Mouse (Mus musculus) embryo, embryonic 11.5 days (tissue): ENCODE measurements at regions not wholly inside any gene's neighbourhood (a gene's known extent, or its start where the extent isn't known, plus 50 kb on each side); places are given as distances from the start of the nearest gene placed in this dataset.

Source experiments
- DNase-seq: peaks from one replicate; pipeline ENCODE4 v3.0.0-alpha.2; 2012; ENCODE audit warnings: low read depth, low spot score

DNA sequence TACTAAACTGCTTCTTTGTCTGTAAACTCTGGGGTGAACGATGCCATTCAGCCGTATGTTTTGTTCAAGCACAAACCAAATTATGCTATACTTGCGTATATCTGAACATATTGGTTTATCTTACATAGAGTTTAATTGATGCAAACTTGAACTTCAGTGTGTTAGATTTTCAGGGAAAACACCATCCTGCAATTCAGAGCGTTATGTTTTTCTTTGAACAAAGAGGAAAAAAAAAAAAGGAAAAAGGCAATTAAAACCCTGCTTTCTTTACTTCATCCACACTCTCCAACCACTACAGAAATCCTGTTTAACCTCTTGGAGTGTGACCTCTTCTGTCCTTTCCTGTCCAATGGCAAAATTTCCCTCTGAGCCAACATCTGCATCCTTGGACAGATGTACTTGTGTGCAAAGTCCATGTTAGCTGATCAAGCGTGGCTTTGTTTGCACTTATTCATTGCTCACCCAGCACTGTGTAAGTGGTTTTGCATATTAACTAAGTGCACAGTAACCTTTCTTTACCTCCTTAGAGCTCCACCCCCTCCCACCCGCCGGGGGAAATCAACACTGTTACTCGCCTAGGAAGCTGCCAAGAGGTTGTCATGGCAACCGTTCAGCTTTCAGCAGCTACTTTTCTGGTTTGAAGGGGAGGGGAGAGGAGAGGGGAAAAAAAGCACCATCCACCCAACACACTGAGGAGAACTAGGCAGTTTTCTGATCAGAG, 174.4 kb upstream of the Klf12 start:
- peak; percentile 86 for DNase-seq

DNA sequence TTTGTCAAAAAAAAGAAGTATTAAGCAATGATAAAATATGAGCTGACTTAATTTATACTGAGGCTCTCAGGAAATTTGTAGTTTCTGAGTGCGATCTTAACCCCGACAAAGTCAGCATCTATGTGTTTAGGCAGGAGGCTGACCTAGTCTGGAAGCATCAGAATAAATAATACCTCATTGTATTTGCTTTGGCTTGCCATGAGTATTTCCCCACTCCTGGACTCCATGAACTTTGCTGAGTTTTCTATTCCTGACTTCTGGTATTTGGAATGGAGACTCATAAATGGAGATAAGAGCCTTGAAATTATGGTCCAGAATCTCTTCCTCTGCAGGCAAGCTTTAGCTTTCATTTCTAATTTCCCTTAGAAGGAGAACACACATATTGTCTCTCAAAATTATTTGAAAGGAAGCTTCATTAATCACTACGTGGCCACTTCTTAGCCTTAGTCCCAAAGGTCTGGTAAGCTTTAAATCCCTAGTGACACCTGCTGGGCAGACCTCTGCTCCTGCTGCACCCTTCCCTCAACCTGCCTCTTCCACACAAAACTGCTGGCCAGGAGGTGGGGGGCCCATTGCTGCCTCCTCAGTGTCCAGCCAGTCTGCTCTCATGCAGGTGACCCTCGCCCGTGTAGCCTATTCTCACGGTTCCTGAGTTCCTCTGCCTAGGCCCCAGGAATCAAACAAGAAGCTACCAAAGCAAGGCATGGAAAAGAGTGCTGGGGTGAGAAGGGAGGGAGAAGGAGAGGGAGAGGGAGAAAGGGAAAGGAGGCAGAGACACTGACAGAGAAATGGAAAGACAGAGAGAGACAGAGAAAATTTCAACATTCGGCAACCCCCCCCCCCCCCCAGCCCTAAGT, 173.6 kb upstream of the Klf12 start:
- DNase-seq: no peak

DNA sequence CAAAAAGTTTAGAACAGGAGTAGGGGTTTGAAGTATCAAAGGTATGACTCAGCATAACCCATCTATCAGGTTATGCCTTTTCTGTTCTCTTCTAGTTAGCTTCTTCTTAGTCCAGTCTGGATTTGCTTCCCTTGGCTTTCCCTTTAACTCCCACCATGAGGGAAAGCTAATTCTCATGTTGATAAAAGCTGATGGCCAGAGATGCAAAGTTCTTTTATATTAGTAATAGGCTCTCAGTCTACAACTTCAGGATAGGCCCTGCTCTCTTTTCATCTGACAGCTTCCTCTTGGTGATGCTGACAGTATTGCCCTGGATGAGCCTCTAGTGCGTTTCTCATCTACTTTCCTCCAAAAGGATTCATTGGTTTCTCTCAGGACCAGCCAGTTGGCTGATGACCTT, 161.7 kb upstream of the Klf12 start:
- DNase-seq: no peak

DNA sequence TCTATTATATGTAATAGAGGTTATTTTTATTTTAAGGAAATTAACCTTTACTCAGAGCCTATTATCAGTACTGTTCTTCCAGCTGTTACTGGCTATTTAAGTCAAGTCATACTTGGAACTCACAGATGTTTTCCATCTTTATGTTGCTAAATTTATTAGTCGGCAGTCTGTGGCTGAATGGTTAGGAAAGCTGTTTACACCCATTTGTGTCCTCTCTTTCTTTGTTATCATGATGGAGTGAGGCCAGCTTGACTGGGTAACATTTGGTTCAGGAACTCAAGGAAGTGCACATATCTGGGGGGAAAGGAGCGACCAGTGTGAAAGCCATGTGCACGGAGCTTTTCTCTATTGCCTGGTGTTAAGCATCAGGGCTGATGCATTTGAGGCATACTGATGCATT, 160.4 kb upstream of the Klf12 start:
- DNase-seq: no peak

DNA sequence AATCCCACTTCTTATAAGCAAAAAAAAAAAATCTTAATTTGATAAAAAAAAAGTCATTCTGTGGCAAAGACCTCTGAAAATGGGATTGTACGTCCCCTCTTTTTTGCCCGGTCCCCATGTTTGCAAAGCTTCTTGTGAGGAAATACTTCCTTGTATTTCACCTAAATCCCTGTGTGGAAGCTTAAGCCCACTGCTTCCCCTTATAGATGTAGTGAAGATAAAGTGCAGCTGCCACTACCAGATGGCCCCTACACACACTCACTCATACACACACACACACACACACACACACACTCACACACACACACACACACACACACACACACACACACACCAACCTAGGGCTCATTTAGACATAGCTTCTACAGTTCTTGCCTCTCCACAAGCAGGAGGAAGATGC, 159.6 kb upstream of the Klf12 start:
- no peak for DNase-seq

DNA sequence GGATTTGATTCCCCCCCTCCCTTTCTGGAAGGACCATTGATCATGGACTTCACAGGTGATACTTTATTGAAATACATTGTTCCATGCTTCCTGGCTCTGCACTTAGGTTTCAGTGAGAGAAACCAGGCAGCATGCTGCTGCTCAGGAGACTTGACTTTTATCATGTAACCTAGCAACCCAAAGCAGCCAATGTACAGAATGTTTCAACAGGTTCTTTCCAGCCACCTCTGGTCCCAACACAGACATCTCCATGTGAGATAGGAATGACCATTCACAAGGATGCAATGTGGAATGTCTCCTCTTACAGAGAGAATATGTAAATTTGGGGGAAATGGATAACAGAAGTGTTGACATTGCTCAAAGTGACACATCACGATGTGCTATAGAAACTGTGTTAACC, 153.1 kb upstream of the Klf12 start:
- no peak for DNase-seq

DNA sequence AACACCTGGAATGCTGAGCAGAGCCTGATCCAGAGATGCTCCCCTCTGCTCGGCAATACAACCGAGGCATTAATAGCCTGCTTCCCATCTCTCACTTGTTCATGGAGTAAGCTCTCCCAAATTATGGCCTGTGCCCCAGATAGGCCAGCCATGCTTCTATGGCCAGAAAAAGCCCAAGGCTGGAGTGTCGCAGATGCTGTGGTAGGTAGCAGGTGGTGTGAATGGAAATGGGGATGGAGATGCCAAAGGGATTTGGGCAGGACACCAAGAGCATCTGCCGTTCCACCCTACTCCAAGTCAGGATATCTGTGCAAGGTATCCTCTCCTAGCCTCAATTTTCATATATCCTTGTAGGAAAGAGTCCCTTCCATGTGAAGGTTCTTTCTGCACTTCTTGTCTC, 145.2 kb upstream of the Klf12 start:
- no peak for DNase-seq

DNA sequence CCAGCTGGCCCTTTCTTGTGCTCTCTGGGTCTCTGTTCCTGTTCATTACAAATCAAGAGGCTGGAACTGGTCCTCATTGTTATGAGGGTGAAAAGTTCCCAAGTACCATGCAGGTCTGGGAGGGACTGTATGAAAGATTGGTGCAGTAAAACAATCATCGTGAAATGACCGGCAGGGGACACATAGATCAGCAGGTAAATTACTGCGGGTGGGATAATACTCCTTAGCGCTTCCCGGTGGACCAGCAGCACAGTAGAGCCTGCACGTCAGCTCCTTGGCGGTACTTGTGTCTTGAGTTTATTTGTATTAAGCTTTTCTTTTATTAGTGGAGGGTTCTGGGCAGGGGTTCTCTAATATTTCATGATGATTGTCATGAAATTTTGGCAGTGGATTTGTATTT, 141.9 kb upstream of the Klf12 start:
- no peak for DNase-seq

DNA sequence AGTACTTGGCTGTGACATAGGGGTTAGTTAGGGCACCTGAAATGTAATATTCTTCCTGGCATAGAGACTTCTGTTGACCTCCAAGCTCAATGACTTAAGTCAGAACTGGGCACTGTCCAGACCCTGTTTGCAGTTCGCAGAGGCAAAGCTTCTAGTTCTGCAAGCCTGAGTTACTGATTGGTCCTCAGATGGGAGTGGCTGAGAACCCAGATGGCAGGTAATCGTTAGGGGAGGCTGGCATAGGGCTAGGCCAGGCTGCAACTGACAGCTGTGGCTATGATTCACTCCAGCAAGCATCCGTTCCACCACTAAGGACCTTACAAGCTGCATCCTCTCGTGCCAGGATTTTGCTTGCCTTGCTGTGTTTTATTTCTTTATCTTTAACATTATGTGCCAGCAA, 139.3 kb upstream of the Klf12 start:
- DNase-seq: no peak

DNA sequence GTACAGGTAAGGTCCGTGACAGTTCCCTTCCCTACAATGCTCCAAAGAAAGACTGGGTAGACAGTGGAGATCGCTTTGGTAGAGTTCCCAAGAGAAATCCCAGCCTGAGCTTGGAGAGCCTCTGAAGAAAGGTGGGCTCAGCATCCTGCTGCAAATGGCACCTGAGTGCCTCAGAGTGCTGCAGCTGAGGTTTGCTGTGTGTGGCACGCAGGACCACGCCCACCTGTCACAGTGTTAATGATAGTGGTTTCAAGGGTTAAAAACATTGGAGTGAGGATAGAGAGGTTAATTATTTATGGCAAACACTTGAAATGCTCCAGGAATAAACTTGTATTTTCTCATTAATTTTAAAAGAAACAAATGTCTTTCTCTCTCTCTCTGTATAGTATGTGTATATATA, 137.2 kb upstream of the Klf12 start:
- DNase-seq: no peak

DNA sequence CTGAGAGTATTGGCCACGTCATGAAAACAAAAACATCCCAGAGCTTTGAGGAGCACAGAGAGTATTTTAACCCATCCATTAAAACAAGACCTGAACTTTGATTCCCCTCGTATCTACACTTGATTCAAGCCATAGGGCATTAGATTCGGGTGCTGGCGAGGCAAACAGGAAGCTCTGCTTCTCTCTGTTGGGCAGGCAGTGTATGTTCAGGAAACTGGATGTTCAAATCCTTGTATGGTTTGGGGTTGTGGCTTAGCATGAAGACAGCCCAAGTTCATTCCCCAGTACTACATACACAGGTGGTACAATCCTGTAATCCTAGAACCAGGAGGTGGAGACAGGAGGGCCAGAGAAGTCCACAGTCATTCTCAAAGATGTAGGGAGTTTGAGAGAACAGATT, 130.6 kb upstream of the Klf12 start:
- no peak for DNase-seq

DNA sequence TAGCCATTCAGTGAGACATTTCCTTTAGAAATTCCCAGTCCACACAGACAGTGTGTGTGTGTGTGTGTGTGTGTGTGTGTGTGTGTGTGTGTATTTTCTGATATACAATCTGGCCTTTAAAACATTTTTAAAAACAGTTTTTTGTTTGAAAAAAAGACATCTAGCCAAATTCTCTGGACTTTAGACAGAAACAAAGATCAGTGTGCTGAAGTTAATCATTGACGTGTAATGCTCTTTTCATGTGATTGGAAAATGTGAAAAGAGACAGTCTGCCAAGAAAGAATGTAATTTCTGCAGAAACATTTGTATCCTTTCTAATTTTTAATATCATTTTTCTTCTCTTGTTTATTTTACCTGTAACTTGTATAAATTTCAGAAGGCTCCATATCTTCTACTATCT, 127.7 kb upstream of the Klf12 start:
- no peak for DNase-seq

DNA sequence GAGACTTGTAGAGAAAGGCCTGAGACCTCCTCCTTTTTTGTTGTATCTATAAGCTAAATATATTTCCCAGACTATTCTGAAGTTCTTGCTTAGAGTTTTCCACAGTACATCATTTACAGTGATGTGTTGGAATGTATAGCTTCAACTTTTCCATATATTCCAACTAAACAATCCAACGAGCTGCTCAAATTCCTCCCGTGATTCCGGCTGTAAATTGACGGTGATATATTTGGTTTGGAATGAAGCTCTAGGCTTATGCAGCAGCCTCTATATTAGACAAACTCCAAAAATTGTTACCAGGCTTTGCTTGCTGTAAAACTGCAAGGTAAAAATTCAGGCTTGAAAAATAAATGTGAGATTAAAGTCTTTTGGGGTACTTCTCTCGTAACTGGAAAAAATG, 112.7 kb upstream of the Klf12 start:
- no peak for DNase-seq

DNA sequence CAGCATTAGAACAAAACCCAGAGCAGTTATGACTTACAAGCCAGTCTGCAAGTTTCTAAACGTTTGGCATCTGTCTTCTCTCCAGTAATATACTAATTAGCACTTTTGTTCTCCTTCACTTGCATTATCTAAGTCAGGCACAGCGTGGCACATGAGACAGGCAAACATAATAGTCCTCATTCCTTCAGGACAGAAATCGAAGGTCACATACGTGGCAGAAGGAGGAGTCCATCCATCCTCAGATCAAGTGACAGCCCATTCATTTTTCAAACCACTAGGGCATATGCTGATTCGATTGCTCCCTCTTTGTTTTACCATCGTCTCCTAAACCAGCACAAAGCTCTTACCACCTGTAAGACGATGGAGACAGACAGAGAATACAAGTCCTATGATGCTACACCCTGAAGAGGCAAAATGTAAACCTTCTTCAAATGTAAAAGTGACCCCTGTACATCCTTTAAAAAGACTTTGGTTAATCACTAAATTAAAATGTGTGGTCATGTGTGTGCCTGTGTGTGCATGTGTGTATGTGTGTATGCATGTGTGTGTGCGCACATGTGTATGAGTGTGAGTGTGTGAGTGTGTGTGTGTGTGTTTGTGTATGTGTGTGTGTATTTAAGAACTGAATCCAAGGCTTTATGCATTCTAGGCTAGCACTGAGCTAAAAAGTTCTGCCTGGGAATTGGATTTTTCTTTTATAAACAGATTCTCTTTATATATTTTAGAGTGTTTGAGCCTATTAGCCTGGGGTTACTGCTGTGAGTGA, 90.9 kb upstream of the Klf12 start:
- no peak for DNase-seq

DNA sequence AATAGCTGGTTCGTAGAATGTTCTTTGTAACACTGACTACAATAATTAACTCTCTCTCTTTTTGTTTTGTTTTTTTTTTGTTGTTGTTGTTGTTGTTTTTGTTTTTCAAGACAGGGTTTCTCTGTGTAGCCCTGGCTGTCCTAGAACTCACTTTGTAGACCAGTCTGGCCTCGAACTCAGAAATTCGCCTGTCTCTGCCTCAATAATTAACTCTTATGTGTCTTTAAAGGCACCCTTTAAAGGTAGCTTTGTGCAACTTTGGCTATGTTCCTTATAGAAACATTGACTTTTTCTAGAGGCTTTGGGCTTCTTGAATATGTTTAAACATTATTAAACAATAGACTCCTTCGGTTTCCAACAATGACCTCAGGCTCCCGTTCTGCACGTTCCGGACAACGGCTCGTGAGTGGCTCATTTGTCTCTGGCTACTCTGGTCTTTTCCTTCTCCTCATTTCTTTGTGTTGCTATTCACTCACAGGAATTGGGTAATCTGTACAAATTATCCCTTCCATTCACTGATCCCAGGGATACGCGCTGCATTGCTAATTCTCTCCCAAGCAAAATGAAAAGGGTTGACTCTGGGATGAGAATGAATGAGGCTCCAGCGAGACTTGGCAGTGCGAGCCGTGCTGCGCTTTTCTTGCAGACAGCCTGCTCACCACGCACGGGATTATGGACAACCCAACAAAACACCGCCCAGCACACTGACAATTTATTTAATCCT, 90.2 kb upstream of the Klf12 start:
- DNase-seq: no peak

DNA sequence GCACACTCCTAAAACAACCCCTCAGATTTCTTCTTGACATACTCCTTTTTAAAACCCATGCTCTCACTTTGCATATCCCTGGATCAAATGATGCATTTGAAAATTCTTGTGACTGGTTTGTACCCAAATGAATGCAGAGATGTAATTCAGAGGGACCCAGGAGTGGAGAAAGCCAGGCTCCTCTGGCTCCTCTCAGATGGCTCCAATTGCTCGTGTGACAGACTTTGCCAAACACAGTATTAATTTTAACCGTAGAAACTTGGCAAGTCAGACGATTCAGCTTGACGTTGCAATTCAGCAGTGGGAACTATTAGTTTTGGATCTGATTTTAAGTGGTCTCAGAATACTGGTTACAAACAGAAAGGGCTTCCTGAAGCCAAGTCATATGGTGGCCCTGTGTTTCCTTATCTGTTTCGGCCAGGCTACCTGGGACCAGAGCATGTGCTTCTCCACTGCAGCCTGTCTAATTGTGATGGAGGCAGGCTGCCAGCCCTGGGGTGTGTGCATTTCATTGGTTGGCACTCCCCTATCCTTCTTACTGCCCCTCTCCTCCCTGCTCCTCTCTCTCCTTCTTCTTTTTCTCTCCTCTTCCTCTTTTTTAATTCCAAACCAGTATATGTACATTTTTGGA, 81.9 kb upstream of the Klf12 start:
- no peak for DNase-seq

DNA sequence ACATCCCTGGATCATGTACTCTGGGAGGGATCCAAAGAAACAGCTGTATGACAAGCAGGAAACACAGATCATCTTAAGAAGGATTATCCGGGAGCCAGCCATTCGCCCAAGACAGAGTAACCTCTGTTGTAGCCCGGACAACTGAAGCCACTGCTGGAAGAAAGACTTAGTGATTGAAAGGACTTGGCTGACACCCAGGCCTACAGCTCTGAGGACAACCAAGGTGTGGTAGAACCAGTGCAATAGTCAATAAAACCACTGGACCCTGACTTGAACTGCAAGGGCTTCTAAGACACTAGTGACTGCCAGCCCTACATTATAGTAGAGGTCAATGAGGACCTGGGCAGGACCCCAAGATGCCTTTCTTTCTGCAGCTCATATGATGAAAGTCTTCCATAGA, 78.3 kb upstream of the Klf12 start:
- no peak for DNase-seq

DNA sequence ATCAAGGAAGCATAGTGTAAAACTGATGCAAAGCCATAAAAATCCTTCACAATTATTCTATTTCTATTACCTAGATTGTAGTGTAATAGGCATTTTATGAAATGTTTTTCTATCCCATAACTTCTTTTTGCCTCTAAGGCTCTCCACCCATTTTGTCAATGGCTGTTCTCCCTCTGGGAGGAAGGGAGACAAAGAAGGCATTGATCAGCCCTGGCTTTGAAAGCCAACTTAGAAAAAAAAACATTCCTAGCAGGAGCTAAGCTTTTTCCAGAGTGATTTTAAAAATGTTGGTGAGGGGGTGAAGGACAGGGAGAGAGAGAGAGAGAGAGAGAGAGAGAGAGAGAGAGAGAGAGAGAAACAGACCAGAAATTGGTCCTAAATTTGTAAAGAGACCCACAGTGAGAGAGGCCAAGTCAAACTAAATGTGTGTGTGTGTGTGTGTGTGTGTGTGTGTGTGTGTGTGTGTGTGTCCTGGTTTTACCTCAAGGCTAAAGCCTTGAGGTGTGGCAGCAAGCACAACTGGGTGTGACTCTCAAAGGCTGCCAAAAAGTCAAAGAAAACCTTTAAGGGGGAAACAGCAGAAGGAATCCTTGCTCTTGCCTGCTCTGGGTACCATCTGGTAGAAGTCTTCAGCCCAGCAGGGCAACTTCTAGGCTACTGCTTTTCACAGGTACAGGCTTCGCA, 77.0 kb upstream of the Klf12 start:
- no peak for DNase-seq

DNA sequence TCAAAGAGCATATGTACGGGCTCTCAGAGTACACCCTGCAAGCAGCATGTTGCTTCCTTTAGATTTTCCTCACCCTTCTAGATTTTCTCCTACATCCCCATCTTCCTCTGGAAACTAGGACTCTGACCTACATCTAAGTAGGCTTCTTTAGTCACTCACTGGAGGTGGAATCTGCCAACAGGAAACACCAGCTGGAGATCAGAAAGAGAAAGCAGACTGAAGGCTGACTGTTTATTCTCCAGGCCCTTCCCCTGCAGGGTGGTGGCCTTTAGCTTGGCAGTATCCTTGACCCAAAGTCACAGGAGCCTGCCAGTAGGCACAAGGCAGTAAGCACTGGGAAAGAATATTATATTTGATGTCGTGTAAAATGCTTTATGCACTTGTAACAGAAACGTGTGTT, 75.4 kb upstream of the Klf12 start:
- no peak for DNase-seq

DNA sequence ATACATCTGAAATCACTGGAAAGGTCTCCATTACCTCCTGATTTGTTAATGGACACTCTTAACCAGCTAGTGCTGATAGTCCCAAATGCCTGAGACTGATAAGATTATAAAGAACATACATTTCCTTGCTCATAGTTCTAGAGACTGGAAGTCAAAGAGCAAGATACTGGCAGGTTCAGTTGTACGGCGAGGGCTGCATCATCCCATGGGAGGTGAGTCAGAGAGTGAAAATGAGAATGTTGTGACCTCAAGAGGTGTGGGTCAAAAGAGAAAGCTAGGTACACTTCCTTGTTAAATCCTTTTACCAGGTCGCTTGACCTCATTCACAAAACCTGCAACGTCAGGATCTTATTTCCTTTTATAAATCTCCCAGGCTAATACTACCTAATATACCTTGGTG, 72.7 kb upstream of the Klf12 start:
- no peak for DNase-seq

DNA sequence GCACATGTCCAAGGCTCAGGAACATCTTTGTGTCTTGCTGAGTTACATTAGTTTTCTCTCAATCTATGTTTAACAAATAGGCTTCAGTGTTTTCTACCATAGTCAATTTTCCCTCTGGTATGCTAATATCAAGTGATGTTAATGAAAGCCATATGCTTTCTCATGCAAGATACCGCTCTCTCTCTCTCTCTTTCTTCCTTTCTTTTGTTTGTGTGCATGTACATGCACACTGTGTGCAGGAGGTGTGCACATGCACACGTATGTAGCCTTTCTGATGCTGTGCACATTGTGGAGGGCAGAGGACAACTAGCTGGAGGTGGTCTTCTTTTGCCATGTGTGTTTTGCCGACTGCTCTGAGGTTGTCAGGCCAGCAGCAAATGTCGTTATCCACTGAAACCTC, 69.0 kb upstream of the Klf12 start:
- DNase-seq: no peak
